Mouse (Mus musculus): ENCODE measurements around the gene Gnat2. TPM values are rescaled to one million over a fixed set of nuclear protein-coding genes. Genes with fewer than 3 reads are reported as not detected.

Gene Gnat2
- not detected for polyA plus RNA-seq (2017; shearing (Covaris generic))

DNA sequence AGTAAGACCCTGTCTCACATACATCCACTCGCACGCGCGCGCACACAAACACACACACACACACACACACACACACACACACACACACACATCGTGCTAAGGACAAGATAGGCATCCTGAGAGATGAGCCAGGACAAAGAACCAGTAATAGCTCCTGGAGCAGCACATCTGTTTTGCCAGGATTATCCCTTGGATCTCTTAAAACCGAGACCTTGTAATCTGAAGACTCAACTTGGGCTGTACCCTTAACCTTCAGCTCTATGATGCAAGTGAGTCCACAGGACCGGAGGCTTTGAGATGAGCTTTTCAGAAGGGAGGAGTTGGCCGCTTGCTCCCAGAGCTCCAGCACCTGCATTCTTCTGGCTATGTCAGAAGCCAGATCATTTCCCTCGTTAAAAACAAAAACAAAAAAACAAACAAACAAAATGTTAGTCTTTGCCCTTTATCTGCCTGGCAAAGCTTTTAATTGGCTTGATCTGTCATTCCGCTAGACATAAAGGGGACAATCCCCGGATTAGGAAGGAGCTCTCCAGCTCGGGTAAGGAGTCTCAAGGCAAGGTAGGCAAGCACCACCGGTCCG, at the start of gene Gnat2:
TSS of gene Gnat2 (plus strand) at position 254 of the 580 bp plus-strand sequence.

DNA sequence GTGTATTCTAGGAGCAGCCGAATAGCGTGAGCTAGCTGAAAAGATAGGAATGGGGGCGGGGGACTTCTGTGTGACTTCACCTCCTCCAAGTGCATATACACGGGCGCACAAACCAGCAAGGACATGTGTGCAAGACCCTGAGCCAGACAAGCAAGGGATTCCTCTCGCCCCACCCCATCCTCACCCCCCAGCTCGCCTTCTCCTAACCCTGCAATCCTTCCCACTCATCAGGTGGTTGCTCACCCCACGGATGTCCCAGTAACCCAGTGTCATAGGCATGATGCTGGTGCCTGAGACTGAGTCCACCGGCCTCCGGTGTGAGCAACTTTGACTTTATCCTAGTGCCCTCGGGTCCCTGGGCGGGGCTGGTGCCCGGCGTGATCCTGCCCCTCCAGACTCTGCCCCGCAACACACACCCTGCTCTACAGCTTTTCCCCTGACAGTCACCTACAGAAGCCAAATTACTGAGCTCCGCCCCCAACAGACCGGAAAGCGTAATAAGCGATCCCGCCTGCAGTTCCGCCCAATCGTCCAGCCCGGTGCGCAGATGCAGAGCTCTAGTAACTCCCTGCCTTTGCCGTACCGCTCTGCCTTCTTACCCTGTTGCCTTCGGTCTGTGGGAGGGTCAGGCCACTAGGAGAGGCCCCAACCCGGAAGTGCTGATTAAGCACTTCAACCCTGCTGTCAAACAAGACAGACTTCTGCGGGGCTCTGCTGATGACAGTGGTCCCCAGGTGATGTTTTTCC, 48.0 kb upstream of the Gnat2 start, which contains the start of gene Gstm4:
TSS of gene Gstm4 (minus strand) at position 501 of the 747 bp plus-strand sequence.

DNA sequence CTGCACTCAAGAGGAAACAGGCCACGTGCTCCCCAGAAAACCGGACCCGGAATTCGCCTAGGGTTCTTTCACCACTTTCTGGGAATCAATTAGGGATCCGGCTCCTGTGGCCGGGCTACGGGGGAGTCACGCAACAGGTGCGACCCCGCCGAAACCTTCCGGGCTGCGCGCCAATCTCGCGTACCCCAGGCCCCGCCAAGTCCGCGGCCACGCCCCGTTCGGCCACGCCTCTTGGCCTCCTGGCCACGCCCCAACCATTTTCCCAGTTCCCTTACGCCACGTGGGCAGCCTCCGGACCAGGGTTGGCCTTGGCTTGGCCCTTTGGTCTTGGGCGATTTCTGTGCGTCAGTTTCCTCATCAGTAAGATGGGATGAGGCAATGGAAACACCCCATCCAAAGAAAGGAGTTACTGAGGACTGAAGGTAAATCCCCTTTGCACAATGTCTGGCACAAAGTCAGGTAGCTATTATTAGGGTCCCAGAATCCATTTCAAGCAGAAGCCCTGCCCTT, 6.1 kb upstream of the Gnat2 start, which contains the start of gene Ampd2:
TSS of gene Ampd2 (minus strand) at position 182 of the 510 bp plus-strand sequence.

DNA sequence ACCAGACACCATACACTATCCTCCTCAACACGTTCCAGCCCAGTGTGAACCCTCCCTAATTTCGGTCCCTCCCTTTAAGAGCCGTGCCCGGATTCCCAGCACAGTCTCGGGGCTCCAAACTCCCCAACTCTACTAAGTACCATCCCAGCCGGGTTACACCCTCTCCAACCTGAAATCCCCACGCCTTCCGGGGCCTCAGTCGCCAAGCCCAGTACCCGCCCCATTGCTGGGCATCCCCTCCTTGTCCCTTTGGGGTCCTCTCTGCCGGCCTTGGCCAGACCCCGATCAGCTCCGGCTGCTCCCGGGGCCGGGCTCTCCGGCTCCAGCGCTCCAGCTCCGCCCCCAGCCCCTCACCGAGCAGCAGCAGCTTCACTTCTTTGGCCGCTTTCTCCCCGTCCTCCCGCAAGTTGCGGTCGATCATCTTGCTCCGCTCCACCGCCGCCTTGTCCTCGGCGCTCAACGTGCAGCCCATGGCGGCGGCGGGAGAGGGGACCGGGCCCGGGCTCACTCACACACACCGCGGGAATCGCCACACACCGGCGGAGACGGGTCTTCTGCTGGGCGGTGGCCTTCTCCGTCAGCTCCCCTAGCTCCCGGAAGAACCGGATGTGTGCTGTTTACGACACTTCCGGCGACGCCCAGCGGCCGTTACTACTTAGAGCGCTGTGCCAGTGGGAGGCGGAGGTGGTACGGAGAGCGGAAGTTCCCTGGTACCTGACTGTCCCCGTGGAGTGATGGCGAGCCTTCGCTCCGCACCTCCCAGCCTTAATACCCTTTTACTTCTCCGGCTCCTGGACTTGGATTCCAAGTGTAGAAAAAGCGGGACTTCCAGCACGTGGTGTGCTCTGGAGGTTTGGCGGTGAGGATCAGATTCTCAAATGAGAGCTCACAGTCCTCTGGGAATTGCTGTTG, 53.2 kb downstream of the Gnat2 start, which contains the start of gene Gnai3:
TSS of gene Gnai3 (minus strand) at position 613 of the 912 bp plus-strand sequence.

Other genes starting within 250 kb of the Gnat2 start
- gene Eps8l3, start 215.6 kb upstream of the Gnat2 start, polyA plus RNA-seq (2017; shearing (Covaris generic)) = not detected
- not detected for gene Gstm5, start 197.0 kb upstream of the Gnat2 start, polyA plus RNA-seq (2017; shearing (Covaris generic))
- gene Gstm7, start 161.0 kb upstream of the Gnat2 start, polyA plus RNA-seq (2017; shearing (Covaris generic)) = 0.67 TPM
- gene Gstm6, start 149.0 kb upstream of the Gnat2 start, polyA plus RNA-seq (2017; shearing (Covaris generic)) = not detected
- not detected for gene Gstm3, start 123.5 kb upstream of the Gnat2 start, polyA plus RNA-seq (2017; shearing (Covaris generic))
- not detected for gene Gstm2, start 106.3 kb upstream of the Gnat2 start, polyA plus RNA-seq (2017; shearing (Covaris generic))
- 3.6 TPM for gene Gstm1, start 74.8 kb upstream of the Gnat2 start, polyA plus RNA-seq (2017; shearing (Covaris generic))
- gene Gstm4, start 47.9 kb upstream of the Gnat2 start, polyA plus RNA-seq (2017; shearing (Covaris generic)) = 4.5 TPM
- 30.4 TPM for gene Ampd2, start 6.1 kb upstream of the Gnat2 start, polyA plus RNA-seq (2017; shearing (Covaris generic))
- 201 TPM for gene Gnai3, start 53.4 kb downstream of the Gnat2 start, polyA plus RNA-seq (2017; shearing (Covaris generic))
- gene Gpr61, start 62.1 kb downstream of the Gnat2 start, polyA plus RNA-seq (2017; shearing (Covaris generic)) = not detected
- gene Amigo1, start 93.5 kb downstream of the Gnat2 start, polyA plus RNA-seq (2017; shearing (Covaris generic)) = 1.6 TPM
- gene Cyb561d1, start 108.4 kb downstream of the Gnat2 start, polyA plus RNA-seq (2017; shearing (Covaris generic)) = 19.6 TPM
- gene Atxn7l2, start 118.1 kb downstream of the Gnat2 start, polyA plus RNA-seq (2017; shearing (Covaris generic)) = 24.0 TPM
- gene Sypl2, start 133.9 kb downstream of the Gnat2 start, polyA plus RNA-seq (2017; shearing (Covaris generic)) = not detected
- 62.3 TPM for gene Psma5, start 164.1 kb downstream of the Gnat2 start, polyA plus RNA-seq (2017; shearing (Covaris generic))
- gene Sort1, start 191.3 kb downstream of the Gnat2 start, polyA plus RNA-seq (2017; shearing (Covaris generic)) = not detected